Mouse (Mus musculus) liver, embryonic 14.5 days (tissue): ENCODE measurements around the gene Dpf3.

ENCODE experiments used
- CTCF ChIP-seq: IDR thresholded peaks from 2 replicates; pipeline ENCODE4 v1.5.1; 2016; ENCODE audit warnings: antibody characterized with exemption, low read depth, control low read depth
- EP300 ChIP-seq: IDR thresholded peaks from 2 replicates; pipeline ENCODE4 v1.6.1; 2016; ENCODE audit warnings: antibody characterized with exemption, low read depth

DNA sequence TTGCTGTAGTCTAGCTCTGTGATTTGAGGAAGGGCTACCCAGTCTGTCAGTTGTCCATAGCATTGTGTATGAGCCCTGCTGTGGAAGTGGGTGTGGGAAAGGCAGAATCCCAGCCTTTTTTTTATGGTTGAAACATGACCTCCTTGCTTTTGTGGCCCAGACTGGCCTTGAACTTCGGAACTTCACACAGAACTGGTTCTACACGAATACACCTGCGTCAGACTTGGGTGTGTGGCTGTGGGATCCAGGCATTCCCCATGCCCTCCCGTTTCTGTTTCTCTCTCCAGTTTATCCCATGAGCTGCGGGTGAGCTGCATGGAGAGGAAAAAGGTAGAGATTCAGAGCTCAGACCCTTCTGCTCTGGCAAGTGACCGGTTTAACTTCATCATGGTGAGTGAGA, 44.5 kb upstream of the Dpf3 start:
- TF ChIP-seq EP300 = no peak
- TF ChIP-seq CTCF = no peak
